Mouse (Mus musculus) lung, postnatal 0 days (tissue): ENCODE measurements at regions not wholly inside any gene's neighbourhood (a gene's known extent, or its start where the extent isn't known, plus 50 kb on each side); places are given as distances from the start of the nearest gene placed in this dataset.
A peak's percentile ranks its signal among the peaks of the same experiment; 100 is the strongest.

ENCODE experiments used
- ATAC-seq: fragments of 200-750 bp; cut with Nextera tagmentation; 2 replicates; pipeline ENCODE4 v1.8.0; 2017; ENCODE audit warnings: moderate library complexity
- DNase-seq: peaks from one replicate; pipeline ENCODE4 v3.0.0-alpha.2; 2016; ENCODE audit warnings: low spot score
- H3K27ac ChIP-seq: fragments of 300-500 bp; sonication (generic); 2 replicates; pipeline ENCODE4 v1.5.1; 2014; ENCODE audit warnings: antibody characterized with exemption, mild to moderate bottlenecking, low read length, mixed read lengths
- H3K27me3 ChIP-seq: fragments of 300-500 bp; sonication (generic); replicated peaks from 2 replicates; pipeline ENCODE4 v1.6.1; 2014; ENCODE audit warnings: low read length, mixed read lengths; ENCODE audit not compliant: insufficient read depth
- H3K36me3 ChIP-seq: fragments of 300-500 bp; sonication (generic); 2 replicates; pipeline ENCODE4 v1.6.1; 2014; ENCODE audit warnings: low read length, mixed read lengths; ENCODE audit not compliant: insufficient read depth
- H3K4me1 ChIP-seq: fragments of 300-500 bp; sonication (generic); 2 replicates; pipeline ENCODE4 v1.6.1; 2014; ENCODE audit warnings: antibody characterized with exemption, low read depth, low read length, mixed read lengths; ENCODE audit not compliant: insufficient read depth
- H3K4me2 ChIP-seq: fragments of 300-500 bp; sonication (generic); replicated peaks from 2 replicates; pipeline ENCODE4 v1.6.1; 2014; ENCODE audit warnings: low read depth, mild to moderate bottlenecking, low read length, moderate library complexity, mixed read lengths
- H3K4me3 ChIP-seq: fragments of 300-500 bp; sonication (generic); 2 replicates; pipeline ENCODE4 v1.5.1; 2014; ENCODE audit warnings: low read depth, low read length
- H3K9ac ChIP-seq: fragments of 300-500 bp; sonication (generic); replicated peaks from 2 replicates; pipeline ENCODE4 v1.6.1; 2014; ENCODE audit warnings: low read depth, mild to moderate bottlenecking
- H3K9me3 ChIP-seq: fragments of 300-500 bp; sonication (generic); 2 replicates; pipeline ENCODE4 v1.6.1; 2016; ENCODE audit warnings: low read length, mixed read lengths
- CTCF ChIP-seq: IDR thresholded peaks from 2 replicates; pipeline ENCODE4 v1.5.1; 2016; ENCODE audit warnings: antibody characterized with exemption, mild to moderate bottlenecking
- EP300 ChIP-seq: IDR thresholded peaks from 2 replicates; pipeline ENCODE4 v1.6.1; 2016; ENCODE audit warnings: antibody characterized with exemption, mild to moderate bottlenecking, control low read depth
- WGBS: fragments of 180-500 bp; shearing (Covaris S2); extraction: QIAGEN DNeasy Blood & Tissue Kit; methylation state at CpG from one replicate; pipeline ENCODE4 v1.1.7; 2014; 5-methylcytosine and 5-hydroxymethylcytosine counted together

- no peak overlapping the region for H3K9ac ChIP-seq
- TF ChIP-seq CTCF = no peak
- no peak for TF ChIP-seq EP300
- H3K9me3 ChIP-seq = no peaks in the 10 kb centered on the region
- no peaks in the 10 kb centered on the region for H3K36me3 ChIP-seq
- H3K4me2 ChIP-seq = no peak overlapping the region
- no peak overlapping the region for H3K27ac ChIP-seq
- DNase-seq (no peak), ATAC-seq (no peak)
- no peaks in the 10 kb centered on the region for H3K27me3 ChIP-seq
- H3K4me3 ChIP-seq = no peak overlapping the region
- 62% methylated on average over 4 of the region's 4 CpGs for WGBS
- no peaks in the 10 kb centered on the region for H3K4me1 ChIP-seq
These were observed 191.8 kb upstream of the Tll1 start for GRCm38 (mm10) chr8:64397876-64398275.

DNA sequence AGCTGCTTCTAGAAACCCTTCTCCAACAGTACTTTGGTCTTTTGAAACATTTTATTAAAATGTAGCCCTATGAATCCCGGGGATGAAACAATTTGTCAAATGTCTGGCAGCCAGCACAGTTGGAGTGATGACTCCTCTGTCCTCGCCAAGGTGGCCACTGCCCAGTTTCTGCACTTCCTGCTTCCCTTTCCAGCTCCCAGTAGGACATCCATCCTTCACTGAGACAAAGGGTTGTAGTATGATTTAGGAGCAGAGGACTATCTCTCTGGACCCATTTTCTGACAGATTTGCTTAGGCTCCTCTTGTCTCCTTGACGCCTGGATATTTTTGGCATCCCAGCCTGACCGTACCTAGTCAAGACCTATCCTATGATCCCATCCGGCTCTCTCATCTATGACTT is 189.7 kb upstream of the Tll1 start:
- no peaks in the 10 kb centered on the region for H3K4me1 ChIP-seq
- no peak overlapping the region for H3K4me3 ChIP-seq
- H3K27me3 ChIP-seq = no peaks in the 10 kb centered on the region
- TF ChIP-seq EP300 (no peak), CTCF (no peak)
- no peak overlapping the region for H3K4me2 ChIP-seq
- DNase-seq (no peak), ATAC-seq (no peak)
- no peaks in the 10 kb centered on the region for H3K9me3 ChIP-seq
- no peak overlapping the region for H3K9ac ChIP-seq
- no peaks in the 10 kb centered on the region for H3K36me3 ChIP-seq
- H3K27ac ChIP-seq = no peak overlapping the region
- WGBS = 56% methylated on average over 5 of the region's 5 CpGs

- no peaks in the 10 kb centered on the region for H3K9me3 ChIP-seq
- H3K4me3 ChIP-seq = no peak overlapping the region
- WGBS = 53% methylated on average over 5 of the region's 5 CpGs
- H3K4me2 ChIP-seq = no peak overlapping the region
- H3K27me3 ChIP-seq = no peaks in the 10 kb centered on the region
- DNase-seq (no peak), ATAC-seq (no peak)
- no peak overlapping the region for H3K9ac ChIP-seq
- H3K4me1 ChIP-seq = no peaks in the 10 kb centered on the region
- TF ChIP-seq CTCF = no peak
- no peak for TF ChIP-seq EP300
- H3K36me3 ChIP-seq = no peaks in the 10 kb centered on the region
- H3K27ac ChIP-seq = no peak overlapping the region
These were observed 183.4 kb upstream of the Tll1 start for GRCm38 (mm10) chr8:64389488-64389887.

- H3K36me3 ChIP-seq = no peaks in the 10 kb centered on the region
- H3K9me3 ChIP-seq = no peaks in the 10 kb centered on the region
- H3K4me1 ChIP-seq = no peaks in the 10 kb centered on the region
- H3K4me3 ChIP-seq = no peak overlapping the region
- 93% methylated on average over 2 of the region's 2 CpGs for WGBS
- H3K27me3 ChIP-seq = no peaks in the 10 kb centered on the region
- DNase-seq (no peak), ATAC-seq (no peak)
- no peak for TF ChIP-seq CTCF
- no peak for TF ChIP-seq EP300
- H3K9ac ChIP-seq = no peak overlapping the region
- no peak overlapping the region for H3K27ac ChIP-seq
- H3K4me2 ChIP-seq = no peak overlapping the region
These were observed 182.2 kb upstream of the Tll1 start for GRCm38 (mm10) chr8:64388299-64388698.

DNA sequence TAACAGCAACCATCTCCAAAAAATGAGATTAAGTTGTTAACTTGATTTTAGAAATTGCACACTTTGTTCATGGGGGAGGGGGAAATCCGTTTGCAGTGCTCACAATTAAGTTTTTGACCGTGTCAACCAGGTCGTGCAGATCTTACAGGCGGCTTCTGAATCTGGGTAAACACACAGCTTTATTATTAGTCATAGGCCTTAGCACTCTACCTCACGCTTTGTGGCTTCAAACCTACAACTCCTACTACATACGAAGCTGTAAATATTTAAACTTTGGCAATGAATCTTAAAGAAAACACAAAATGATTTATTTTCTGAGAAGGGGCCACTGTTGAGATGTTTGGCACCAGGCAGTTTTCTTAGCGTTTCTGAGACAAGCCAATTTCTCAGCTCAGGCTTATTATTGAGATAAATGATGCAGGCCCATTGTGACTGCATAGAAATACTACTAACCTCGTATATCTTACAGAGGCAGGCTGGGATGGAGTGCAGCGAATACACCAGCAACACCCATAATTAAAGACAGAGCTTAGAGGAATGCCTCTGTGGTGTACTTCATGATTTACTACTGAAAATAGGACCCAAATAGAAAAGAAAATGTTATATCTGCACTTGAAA is 173.8 kb upstream of the Tll1 start:
- no peaks in the 10 kb centered on the region for H3K9me3 ChIP-seq
- no peak overlapping the region for H3K4me2 ChIP-seq
- H3K4me3 ChIP-seq = no peak overlapping the region
- no peak overlapping the region for H3K27ac ChIP-seq
- no peak for DNase-seq
- H3K9ac ChIP-seq = no peak overlapping the region
- ATAC-seq = no peak
- H3K27me3 ChIP-seq = no peaks in the 10 kb centered on the region
- TF ChIP-seq CTCF = no peak
- no peak for TF ChIP-seq EP300
- 64% methylated on average over 9 of the region's 9 CpGs for WGBS
- no peaks in the 10 kb centered on the region for H3K4me1 ChIP-seq
- H3K36me3 ChIP-seq = no peaks in the 10 kb centered on the region

DNA sequence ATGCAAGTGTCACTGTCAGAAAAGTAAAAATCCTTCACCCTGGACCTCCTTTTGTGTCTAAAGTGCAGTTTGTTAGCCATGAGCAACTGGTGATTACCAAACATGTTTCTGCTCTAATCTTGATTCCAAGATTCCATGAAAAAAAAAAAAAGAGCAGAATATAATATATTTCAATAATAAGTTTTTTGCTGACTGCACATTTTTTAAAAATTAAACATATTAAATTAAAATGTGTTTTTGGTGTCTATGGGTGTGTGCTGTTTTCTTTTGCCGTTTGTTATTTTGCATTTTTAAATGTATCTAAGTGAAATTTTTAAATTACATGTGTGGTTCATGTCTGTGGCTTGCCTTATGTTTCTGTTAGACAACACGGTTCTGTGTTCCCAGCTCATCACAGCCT is 171.8 kb upstream of the Tll1 start:
- H3K9ac ChIP-seq = no peak overlapping the region
- DNase-seq = no peak
- H3K4me2 ChIP-seq = no peak overlapping the region
- H3K4me1 ChIP-seq = no peaks in the 10 kb centered on the region
- H3K4me3 ChIP-seq = no peak overlapping the region
- no peaks in the 10 kb centered on the region for H3K27me3 ChIP-seq
- WGBS = 70% methylated on average over 2 of the region's 2 CpGs
- H3K36me3 ChIP-seq = no peaks in the 10 kb centered on the region
- no peak for ATAC-seq
- H3K27ac ChIP-seq = no peak overlapping the region
- H3K9me3 ChIP-seq = no peaks in the 10 kb centered on the region
- TF ChIP-seq CTCF (no peak), EP300 (no peak)

DNA sequence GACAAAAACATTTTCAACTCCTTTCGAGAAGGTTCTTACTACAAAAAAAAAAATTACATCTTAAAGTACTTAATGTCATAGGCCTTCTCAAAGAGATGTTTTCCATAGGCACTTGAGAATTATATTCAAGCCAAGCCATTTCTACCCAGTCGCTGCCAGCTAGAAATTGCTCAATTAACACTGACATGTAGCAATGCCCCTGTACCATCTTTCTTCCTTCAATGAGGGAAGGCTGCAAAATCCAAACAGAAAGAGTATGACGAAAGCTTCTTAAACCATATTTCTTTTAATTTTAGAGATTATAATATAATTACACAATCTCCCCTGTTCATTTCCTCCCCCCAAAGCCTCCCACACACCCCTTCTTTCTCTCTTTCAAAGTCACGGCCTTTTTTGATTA is 169.4 kb upstream of the Tll1 start:
- H3K9ac ChIP-seq = no peak overlapping the region
- DNase-seq (peak; percentile 60), ATAC-seq (peak; percentile 48)
- no peak overlapping the region for H3K4me2 ChIP-seq
- H3K4me3 ChIP-seq = no peak overlapping the region
- no peak for TF ChIP-seq EP300
- TF ChIP-seq CTCF = no peak
- no peaks in the 10 kb centered on the region for H3K36me3 ChIP-seq
- no peak overlapping the region for H3K27ac ChIP-seq
- no peaks in the 10 kb centered on the region for H3K4me1 ChIP-seq
- H3K27me3 ChIP-seq = no peaks in the 10 kb centered on the region
- WGBS = 48% methylated on average over 4 of the region's 4 CpGs
- no peaks in the 10 kb centered on the region for H3K9me3 ChIP-seq
